Mouse (Mus musculus): ENCODE results near the gene Tnnt3.

The Tnnt3 gene

GRCm38 (mm10) chr7:142476795-142477452 is 21.7 kb upstream of the Tnnt3 start:
- peak in 1 of 2 experiments; percentile 1 for DNase-seq

GRCm38 (mm10) chr7:142478001-142478400 is 20.6 kb upstream of the Tnnt3 start:
- no peak for DNase-seq

GRCm38 (mm10) chr7:142478574-142478973 is 20.1 kb upstream of the Tnnt3 start:
- no peak for DNase-seq

GRCm38 (mm10) chr7:142479307-142479706 is 19.3 kb upstream of the Tnnt3 start:
- no peak for DNase-seq

- DNase-seq: no peak
Measured at GRCm38 (mm10) chr7:142479886-142480285, 18.8 kb upstream of the Tnnt3 start.

- no peak for DNase-seq
Measured at GRCm38 (mm10) chr7:142480661-142481060, 18.0 kb upstream of the Tnnt3 start.

GRCm38 (mm10) chr7:142481186-142481567 is 17.5 kb upstream of the Tnnt3 start:
- peak in 1 of 2 experiments; percentile 31 for DNase-seq

- peak in 1 of 2 experiments; percentile 37 for DNase-seq
Measured at GRCm38 (mm10) chr7:142481568-142482255, 16.9 kb upstream of the Tnnt3 start.

GRCm38 (mm10) chr7:142482256-142482609 is 16.4 kb upstream of the Tnnt3 start:
- no peak for DNase-seq

- no peak for DNase-seq
Measured at GRCm38 (mm10) chr7:142483136-142483535, 15.5 kb upstream of the Tnnt3 start.

GRCm38 (mm10) chr7:142484780-142485179 is 13.9 kb upstream of the Tnnt3 start:
- DNase-seq: no peak

GRCm38 (mm10) chr7:142486751-142487162 is 11.9 kb upstream of the Tnnt3 start:
- no peak for DNase-seq

GRCm38 (mm10) chr7:142487341-142487859 is 11.2 kb upstream of the Tnnt3 start:
- DNase-seq: no peak

GRCm38 (mm10) chr7:142488053-142488452 is 10.6 kb upstream of the Tnnt3 start:
- no peak for DNase-seq

GRCm38 (mm10) chr7:142493535-142493934 is 5.1 kb upstream of the Tnnt3 start:
- no peak for DNase-seq

- DNase-seq: no peak
Measured at GRCm38 (mm10) chr7:142496158-142496557, 2.5 kb upstream of the Tnnt3 start.

GRCm38 (mm10) chr7:142496800-142497199 is 1.8 kb upstream of the Tnnt3 start:
- no peak for DNase-seq

GRCm38 (mm10) chr7:142497775-142498174 is 861 bp upstream of the Tnnt3 start:
- no peak for DNase-seq

- DNase-seq: no peak
Measured at GRCm38 (mm10) chr7:142499010-142499721, 530 bp downstream of the Tnnt3 start.

- no peak for DNase-seq
Measured at GRCm38 (mm10) chr7:142500032-142500431, 1.4 kb downstream of the Tnnt3 start.

GRCm38 (mm10) chr7:142503206-142503605 is 4.6 kb downstream of the Tnnt3 start:
- no peak for DNase-seq

- no peak for DNase-seq
Measured at GRCm38 (mm10) chr7:142505942-142506341, 7.3 kb downstream of the Tnnt3 start.

- no peak for DNase-seq
Measured at GRCm38 (mm10) chr7:142506501-142506900, 7.9 kb downstream of the Tnnt3 start.

GRCm38 (mm10) chr7:142507453-142507852 is 8.8 kb downstream of the Tnnt3 start:
- no peak for DNase-seq

All from thymus, adult 18-20 months (tissue).